Comparison of ENCODE assay signal across 22 mouse cellular contexts in genomic region chr14:84157412-84157811, GRCm38 (mm10).
"Had no signal": no experiment of that assay in that cellular context is flagged by ENCODE, and none has a peak within 500 bp of the region (broad histone marks: within the 10 kb centered on the region; RNA-seq: fewer than 3 reads in every experiment).

No protein-coding gene starts in this region.

- H3K4me3 ChIP-seq: heart, adult 2 months; heart, embryonic 13.5 days; heart, embryonic 15.5 days; hindbrain, embryonic 13.5 days; hindbrain, embryonic 15.5 days; layer of hippocampus, adult 2 months; left cerebral cortex, adult 2 months; limb, embryonic 10.5 days; limb, embryonic 12.5 days; liver, embryonic 13.5 days; liver, embryonic 15.5 days had no signal

- H3K4me1 ChIP-seq: heart, embryonic 13.5 days; heart, embryonic 15.5 days; hindbrain, embryonic 13.5 days; hindbrain, embryonic 15.5 days; limb, embryonic 10.5 days; limb, embryonic 12.5 days; liver, embryonic 13.5 days; liver, embryonic 15.5 days had no signal

- H3K9ac ChIP-seq: heart, embryonic 13.5 days; heart, embryonic 15.5 days; hindbrain, embryonic 13.5 days; hindbrain, embryonic 15.5 days; limb, embryonic 12.5 days; liver, embryonic 13.5 days; liver, embryonic 15.5 days had no signal

- H3K9me3 ChIP-seq: heart, embryonic 13.5 days; heart, embryonic 15.5 days; hindbrain, embryonic 13.5 days; hindbrain, embryonic 15.5 days; limb, embryonic 10.5 days; limb, embryonic 12.5 days; liver, embryonic 15.5 days had no signal

- H3K36me3 ChIP-seq: heart, embryonic 13.5 days; heart, embryonic 15.5 days; hindbrain, embryonic 13.5 days; hindbrain, embryonic 15.5 days; limb, embryonic 10.5 days; limb, embryonic 12.5 days; liver, embryonic 13.5 days; liver, embryonic 15.5 days had no signal

- DNase-seq: gastrocnemius, postnatal 14 days; gastrocnemius, postnatal 36 days; heart, adult 11 months; heart, adult 2 months; heart, postnatal 14 days; kidney, adult 11 months; kidney, adult 2 months; kidney, postnatal 10 days; kidney, postnatal 25 days; kidney, postnatal 4 days; liver; liver, embryonic 13.5 days had no signal

- H3K27ac ChIP-seq: heart, adult 2 months; heart, embryonic 13.5 days; heart, embryonic 15.5 days; hindbrain, embryonic 13.5 days; hindbrain, embryonic 15.5 days; hindbrain, postnatal 0 days; layer of hippocampus, adult 2 months; left cerebral cortex, adult 2 months; limb, embryonic 10.5 days; limb, embryonic 12.5 days; liver, embryonic 13.5 days; liver, embryonic 15.5 days had no signal
